Mouse (Mus musculus) stomach, embryonic 16.5 days (tissue): Measurements from ENCODE around the gene Tmem100. TPM values are rescaled to one million over a fixed set of nuclear protein-coding genes. Genes with fewer than 3 reads are reported as not detected.
A peak's percentile ranks its signal among the peaks of the same experiment; 100 is the strongest.

Source experiments
- ATAC-seq: fragments of 200-750 bp; cut with Nextera tagmentation; 2 replicates; pipeline ENCODE4 v1.8.0; 2017; ENCODE audit warnings: moderate number of reproducible peaks, moderate TSS enrichment; ENCODE audit not compliant: insufficient read depth, low FRiP score
- H3K27ac ChIP-seq: fragments of 300-500 bp; sonication (generic); 2 replicates; pipeline ENCODE4 v1.5.1; 2014; ENCODE audit warnings: low read length
- H3K27me3 ChIP-seq: fragments of 300-500 bp; sonication (generic); 2 replicates; pipeline ENCODE4 v1.6.1; 2014; ENCODE audit warnings: low read length, control low read depth, mixed read lengths; ENCODE audit not compliant: control insufficient read depth, insufficient read depth
- H3K36me3 ChIP-seq: fragments of 300-500 bp; sonication (generic); 2 replicates; pipeline ENCODE4 v1.6.1; 2014; ENCODE audit warnings: low read length; ENCODE audit not compliant: control insufficient read depth, insufficient read depth
- H3K4me1 ChIP-seq: fragments of 300-500 bp; sonication (generic); 2 replicates; pipeline ENCODE4 v1.6.1; 2014; ENCODE audit warnings: low read length, control low read depth, mixed read lengths; ENCODE audit not compliant: control insufficient read depth, insufficient read depth
- H3K4me2 ChIP-seq: fragments of 300-500 bp; sonication (generic); 2 replicates; pipeline ENCODE4 v1.6.1; 2014; ENCODE audit warnings: low read depth, low read length, mixed read lengths
- H3K4me3 ChIP-seq: fragments of 300-500 bp; sonication (generic); replicated peaks from 2 replicates; pipeline ENCODE4 v1.5.1; 2014; ENCODE audit warnings: mild to moderate bottlenecking, low read length
- H3K9ac ChIP-seq: fragments of 300-500 bp; sonication (generic); 2 replicates; pipeline ENCODE4 v1.6.1; 2014; ENCODE audit warnings: low read length
- H3K9me3 ChIP-seq: fragments of 300-500 bp; sonication (generic); replicated peaks from 2 replicates; pipeline ENCODE4 v1.6.1; 2016; ENCODE audit warnings: low read length, control low read depth; ENCODE audit not compliant: control insufficient read depth
- WGBS: fragments of 180-500 bp; shearing (Covaris S2); extraction: QIAGEN DNeasy Blood & Tissue Kit; methylation state at CpG from one replicate; pipeline ENCODE4 v1.1.7; 2014; 5-methylcytosine and 5-hydroxymethylcytosine counted together
- polyA plus RNA-seq: library from polyadenylated mRNA; unstranded; fragments of >200 nt; fragmentation: Nextera tagmentation; extraction: Ambion mirVana; gene quantifications from 2 replicates; pipeline ENCODE4 v1.2.1, GENCODE M21; 2015

Tmem100 gene
- polyA plus RNA-seq, 1 experiment from 2014 or later: 32.0 TPM

- no peak overlapping the region for H3K27ac ChIP-seq
- no peak overlapping the region for H3K4me2 ChIP-seq
- ATAC-seq: no peak
- H3K4me3 ChIP-seq: no peak overlapping the region
- no peaks in the 10 kb centered on the region for H3K9me3 ChIP-seq
- WGBS: 95% methylated on average over 4 of the region's 4 CpGs
- no peaks in the 10 kb centered on the region for H3K36me3 ChIP-seq
- no peaks in the 10 kb centered on the region for H3K4me1 ChIP-seq
- H3K27me3 ChIP-seq: no peaks in the 10 kb centered on the region
- no peak overlapping the region for H3K9ac ChIP-seq
Measured at GRCm38 (mm10) chr11:90003386-90003785, 26.8 kb upstream of the Tmem100 start.

- no peak overlapping the region for H3K9ac ChIP-seq
- H3K36me3 ChIP-seq: no peaks in the 10 kb centered on the region
- H3K4me1 ChIP-seq: no peaks in the 10 kb centered on the region
- no peak for ATAC-seq
- H3K9me3 ChIP-seq: no peaks in the 10 kb centered on the region
- 47% methylated on average over 4 of the region's 4 CpGs for WGBS
- H3K27me3 ChIP-seq: no peaks in the 10 kb centered on the region
- H3K4me2 ChIP-seq: no peak overlapping the region
- no peak overlapping the region for H3K27ac ChIP-seq
- no peak overlapping the region for H3K4me3 ChIP-seq
Measured at GRCm38 (mm10) chr11:90006111-90006510, 24.0 kb upstream of the Tmem100 start.

GRCm38 (mm10) chr11:90007791-90008531, 22.2 kb upstream of the Tmem100 start:
- H3K4me2 ChIP-seq: no peak overlapping the region
- no peak overlapping the region for H3K27ac ChIP-seq
- H3K36me3 ChIP-seq: no peaks in the 10 kb centered on the region
- H3K4me1 ChIP-seq: no peaks in the 10 kb centered on the region
- no peaks in the 10 kb centered on the region for H3K27me3 ChIP-seq
- H3K4me3 ChIP-seq: no peak overlapping the region
- ATAC-seq: no peak
- no peaks in the 10 kb centered on the region for H3K9me3 ChIP-seq
- WGBS: 32% methylated on average over 7 of the region's 7 CpGs
- no peak overlapping the region for H3K9ac ChIP-seq

- WGBS: 80% methylated on average over 6 of the region's 6 CpGs
- no peak for ATAC-seq
- Histone ChIP-seq H3K36me3 (no peaks in the 10 kb centered on the region), H3K9me3 (no peaks in the 10 kb centered on the region), H3K9ac (no peak overlapping the region), H3K4me3 (no peak overlapping the region), H3K4me1 (no peaks in the 10 kb centered on the region), H3K27me3 (no peaks in the 10 kb centered on the region), H3K27ac (no peak overlapping the region), H3K4me2 (no peak overlapping the region)
Measured at GRCm38 (mm10) chr11:90013657-90014056, 16.5 kb upstream of the Tmem100 start.

- no peaks in the 10 kb centered on the region for H3K27me3 ChIP-seq
- 55% methylated on average over 7 of the region's 7 CpGs for WGBS
- no peak overlapping the region for H3K4me3 ChIP-seq
- no peaks in the 10 kb centered on the region for H3K4me1 ChIP-seq
- H3K9me3 ChIP-seq: no peaks in the 10 kb centered on the region
- no peak overlapping the region for H3K9ac ChIP-seq
- no peak overlapping the region for H3K27ac ChIP-seq
- no peak for ATAC-seq
- no peak overlapping the region for H3K4me2 ChIP-seq
- H3K36me3 ChIP-seq: no peaks in the 10 kb centered on the region
Measured at GRCm38 (mm10) chr11:90015281-90015680, 14.9 kb upstream of the Tmem100 start.

- H3K4me1 ChIP-seq: no peaks in the 10 kb centered on the region
- H3K9ac ChIP-seq: no peak overlapping the region
- no peak overlapping the region for H3K4me3 ChIP-seq
- H3K36me3 ChIP-seq: no peaks in the 10 kb centered on the region
- 14% methylated on average over 7 of the region's 7 CpGs for WGBS
- H3K9me3 ChIP-seq: no peaks in the 10 kb centered on the region
- no peak for ATAC-seq
- H3K27me3 ChIP-seq: no peaks in the 10 kb centered on the region
- H3K27ac ChIP-seq: no peak overlapping the region
- no peak overlapping the region for H3K4me2 ChIP-seq
Measured at GRCm38 (mm10) chr11:90019161-90019560, 11.0 kb upstream of the Tmem100 start.

- Histone ChIP-seq H3K27me3 (no peaks in the 10 kb centered on the region), H3K9ac (no peak overlapping the region), H3K9me3 (no peaks in the 10 kb centered on the region), H3K4me1 (peaks cover 13% of the 10 kb centered on the region), H3K4me3 (no peak overlapping the region), H3K36me3 (no peaks in the 10 kb centered on the region), H3K4me2 (0 out of 2 replicates have a peak overlapping the region, but pooled peaks have one; percentile 10), H3K27ac (no peak overlapping the region)
- peak; percentile 37; the same call in 1 of the 2 replicates for ATAC-seq
- 56% methylated on average over 14 of the region's 14 CpGs for WGBS
Measured at GRCm38 (mm10) chr11:90025891-90026801, 4.0 kb upstream of the Tmem100 start.

GRCm38 (mm10) chr11:90026802-90027174, 3.4 kb upstream of the Tmem100 start:
- Histone ChIP-seq H3K27me3 (no peaks in the 10 kb centered on the region), H3K27ac (no peak overlapping the region), H3K36me3 (no peaks in the 10 kb centered on the region), H3K4me2 (no peak overlapping the region), H3K4me1 (peaks cover 15% of the 10 kb centered on the region), H3K9ac (no peak overlapping the region), H3K9me3 (no peaks in the 10 kb centered on the region), H3K4me3 (no peak overlapping the region)
- ATAC-seq: no peak
- WGBS: 58% methylated on average over 5 of the region's 5 CpGs

- 63% methylated on average over 7 of the region's 7 CpGs for WGBS
- peaks cover 15% of the 10 kb centered on the region for H3K4me1 ChIP-seq
- H3K9ac ChIP-seq: no peak overlapping the region
- no peak for ATAC-seq
- H3K4me3 ChIP-seq: no peak overlapping the region
- H3K27ac ChIP-seq: no peak overlapping the region
- no peaks in the 10 kb centered on the region for H3K9me3 ChIP-seq
- no peak overlapping the region for H3K4me2 ChIP-seq
- no peaks in the 10 kb centered on the region for H3K27me3 ChIP-seq
- H3K36me3 ChIP-seq: no peaks in the 10 kb centered on the region
Measured at GRCm38 (mm10) chr11:90027216-90027615, 2.9 kb upstream of the Tmem100 start.
